Mouse (Mus musculus) heart, postnatal 0 days (tissue): ENCODE data around the gene Tmem33. TPM values are rescaled to one million over a fixed set of nuclear protein-coding genes. Genes with fewer than 3 reads are reported as not detected.

Experiments
- ATAC-seq: fragments of 200-750 bp; cut with Nextera tagmentation; 2 replicates; pipeline ENCODE4 v1.8.0; 2017; ENCODE audit warnings: low read depth, moderate number of reproducible peaks, moderate library complexity; ENCODE audit not compliant: insufficient read depth
- DNase-seq: peaks from one replicate; pipeline ENCODE4 v3.0.0-alpha.2; 2016; ENCODE audit warnings: low spot score
- H3K27ac ChIP-seq: fragments of 300-500 bp; sonication (generic); 2 replicates; pipeline ENCODE4 v1.5.1; 2014; ENCODE audit warnings: low read depth, mild to moderate bottlenecking
- H3K27me3 ChIP-seq: fragments of 300-500 bp; sonication (generic); 2 replicates; pipeline ENCODE4 v1.6.1; 2014; ENCODE audit warnings: low read length, mixed read lengths; ENCODE audit not compliant: control insufficient read depth, insufficient read depth
- H3K36me3 ChIP-seq: fragments of 300-500 bp; sonication (generic); replicated peaks from 2 replicates; pipeline ENCODE4 v1.6.1; 2014; ENCODE audit warnings: low read length, mixed read lengths; ENCODE audit not compliant: control insufficient read depth, insufficient read depth
- H3K4me1 ChIP-seq: fragments of 300-500 bp; sonication (generic); 2 replicates; pipeline ENCODE4 v1.6.1; 2014; ENCODE audit warnings: antibody characterized with exemption; ENCODE audit not compliant: control insufficient read depth, insufficient read depth
- H3K4me2 ChIP-seq: fragments of 300-500 bp; sonication (generic); 2 replicates; pipeline ENCODE4 v1.6.1; 2014; ENCODE audit warnings: low read depth, mild to moderate bottlenecking, low read length, moderate library complexity
- H3K4me3 ChIP-seq: fragments of 300-500 bp; sonication (generic); 2 replicates; pipeline ENCODE4 v1.5.1; 2014; ENCODE audit warnings: low read depth, low read length
- H3K9ac ChIP-seq: fragments of 300-500 bp; sonication (generic); replicated peaks from 2 replicates; pipeline ENCODE4 v1.6.1; 2014; ENCODE audit warnings: low read depth, low read length, mixed read lengths
- H3K9me3 ChIP-seq: fragments of 300-500 bp; sonication (generic); replicated peaks from 2 replicates; pipeline ENCODE4 v1.6.1; 2016; ENCODE audit warnings: low read length; ENCODE audit not compliant: control insufficient read depth
- CTCF ChIP-seq: IDR thresholded peaks from 2 replicates; pipeline ENCODE4 v1.5.1; 2016; ENCODE audit warnings: antibody characterized with exemption, control low read depth, low read depth
- EP300 ChIP-seq: IDR thresholded peaks from 2 replicates; pipeline ENCODE4 v1.6.1; 2016; ENCODE audit warnings: antibody characterized with exemption, low read depth
- WGBS: fragments of 180-500 bp; shearing (Covaris S2); extraction: QIAGEN DNeasy Blood & Tissue Kit; methylation state at CpG from one replicate; pipeline ENCODE4 v1.1.7; 2014; 5-methylcytosine and 5-hydroxymethylcytosine counted together
- polyA plus RNA-seq: library from polyadenylated mRNA; unstranded; fragments of >200 nt; fragmentation: Nextera tagmentation; extraction: Ambion mirVana; gene quantifications from 2 replicates; pipeline ENCODE4 v1.2.1, GENCODE M21; 2015
- total RNA-seq: library from RNA; depleted of rRNA; stranded (reverse); fragments of >200 nt; gene quantifications from 2 replicates; pipeline ENCODE4 v1.2.3, GENCODE M21; 2014; ENCODE audit warnings: low replicate concordance

The Tmem33 gene
- total and polyA plus RNA-seq, 2 experiments from 2014 or later, result 24.9 to 42.7 TPM

DNA sequence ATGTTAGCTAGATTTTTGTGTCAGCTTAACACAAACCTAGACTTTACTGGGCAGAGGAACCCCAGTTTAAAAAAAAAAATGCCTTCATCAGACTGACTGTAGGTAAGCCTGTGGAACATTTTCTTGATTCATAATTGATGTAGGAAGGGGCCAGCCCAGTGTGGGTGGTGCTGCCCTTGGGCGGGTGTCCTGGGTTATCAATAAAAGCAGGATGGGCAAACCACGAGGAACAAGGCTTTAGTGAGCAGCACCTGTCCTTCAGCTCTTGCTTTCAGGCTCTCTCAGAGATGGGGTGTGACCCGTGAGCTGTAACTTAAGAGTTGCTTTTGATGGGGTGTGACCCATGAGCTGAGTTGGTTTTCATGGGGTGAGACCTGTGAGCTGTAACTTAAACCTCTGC, 34.7 kb downstream of the Tmem33 start:
- 64% methylated on average over 3 of the region's 3 CpGs for WGBS
- no peak overlapping the region for H3K4me3 ChIP-seq
- H3K9me3 ChIP-seq, result no peaks in the 10 kb centered on the region
- no peak overlapping the region for H3K9ac ChIP-seq
- no peak overlapping the region for H3K27ac ChIP-seq
- no peak for TF ChIP-seq CTCF
- no peak for TF ChIP-seq EP300
- no peaks in the 10 kb centered on the region for H3K4me1 ChIP-seq
- DNase-seq (no peak), ATAC-seq (no peak)
- peaks cover 13% of the 10 kb centered on the region for H3K36me3 ChIP-seq
- H3K4me2 ChIP-seq, result no peak overlapping the region
- no peaks in the 10 kb centered on the region for H3K27me3 ChIP-seq

DNA sequence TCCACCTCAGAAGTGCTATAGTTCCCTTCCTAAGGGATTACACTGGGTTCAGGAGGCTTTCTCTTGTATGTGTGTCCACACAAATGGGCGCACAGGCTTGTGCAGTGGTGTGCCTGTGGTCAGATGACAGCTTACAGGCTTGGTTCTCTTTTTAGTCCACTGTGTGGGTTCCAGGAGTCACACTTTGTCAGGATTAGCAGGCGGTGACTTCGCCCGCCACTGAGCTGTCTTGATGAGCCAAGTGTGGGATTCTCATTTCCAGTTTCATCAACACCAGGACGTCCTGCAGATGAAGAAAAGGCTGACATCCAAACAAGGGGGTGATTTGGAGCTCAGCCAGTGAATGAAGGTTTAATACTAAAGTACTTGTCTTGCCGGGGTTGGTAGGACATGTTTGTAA, 35.3 kb downstream of the Tmem33 start:
- Histone ChIP-seq H3K36me3 (peaks cover 11% of the 10 kb centered on the region; the same call in 1 of the 2 replicates), H3K27ac (no peak overlapping the region), H3K27me3 (no peaks in the 10 kb centered on the region), H3K4me3 (no peak overlapping the region), H3K9me3 (no peaks in the 10 kb centered on the region), H3K4me2 (no peak overlapping the region), H3K4me1 (no peaks in the 10 kb centered on the region), H3K9ac (no peak overlapping the region)
- TF ChIP-seq CTCF (no peak), EP300 (no peak)
- 37% methylated on average over 6 of the region's 6 CpGs for WGBS
- DNase-seq (no peak), ATAC-seq (no peak)

DNA sequence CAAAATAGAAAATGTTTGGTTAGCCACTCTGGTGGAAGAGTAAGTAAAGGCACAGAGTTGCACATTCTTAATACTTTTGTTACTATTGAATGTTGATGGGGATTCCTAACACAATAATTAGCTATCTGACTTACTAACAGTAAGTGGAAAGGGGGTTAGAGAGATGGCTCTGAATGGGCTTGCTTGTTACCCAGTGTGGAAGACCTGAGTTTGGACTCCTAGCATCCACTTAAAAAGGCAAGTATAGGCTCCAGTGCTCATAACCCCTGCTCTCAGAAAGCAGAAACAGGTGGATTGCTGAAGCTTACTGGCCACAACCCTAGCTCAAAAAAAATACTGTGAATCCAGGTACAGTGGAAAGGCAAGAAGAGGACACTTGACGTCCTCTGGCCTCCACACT, 35.8 kb downstream of the Tmem33 start:
- H3K36me3 ChIP-seq, result peaks cover 11% of the 10 kb centered on the region; the same call in 1 of the 2 replicates
- H3K9ac ChIP-seq, result no peak overlapping the region
- no peak for TF ChIP-seq EP300
- no peak overlapping the region for H3K4me3 ChIP-seq
- H3K4me1 ChIP-seq, result no peaks in the 10 kb centered on the region
- H3K4me2 ChIP-seq, result no peak overlapping the region
- H3K27me3 ChIP-seq, result no peaks in the 10 kb centered on the region
- 96% methylated on average over 1 of the region's 1 CpGs for WGBS
- H3K9me3 ChIP-seq, result no peaks in the 10 kb centered on the region
- ATAC-seq, result no peak
- H3K27ac ChIP-seq, result no peak overlapping the region
- no peak for DNase-seq

DNA sequence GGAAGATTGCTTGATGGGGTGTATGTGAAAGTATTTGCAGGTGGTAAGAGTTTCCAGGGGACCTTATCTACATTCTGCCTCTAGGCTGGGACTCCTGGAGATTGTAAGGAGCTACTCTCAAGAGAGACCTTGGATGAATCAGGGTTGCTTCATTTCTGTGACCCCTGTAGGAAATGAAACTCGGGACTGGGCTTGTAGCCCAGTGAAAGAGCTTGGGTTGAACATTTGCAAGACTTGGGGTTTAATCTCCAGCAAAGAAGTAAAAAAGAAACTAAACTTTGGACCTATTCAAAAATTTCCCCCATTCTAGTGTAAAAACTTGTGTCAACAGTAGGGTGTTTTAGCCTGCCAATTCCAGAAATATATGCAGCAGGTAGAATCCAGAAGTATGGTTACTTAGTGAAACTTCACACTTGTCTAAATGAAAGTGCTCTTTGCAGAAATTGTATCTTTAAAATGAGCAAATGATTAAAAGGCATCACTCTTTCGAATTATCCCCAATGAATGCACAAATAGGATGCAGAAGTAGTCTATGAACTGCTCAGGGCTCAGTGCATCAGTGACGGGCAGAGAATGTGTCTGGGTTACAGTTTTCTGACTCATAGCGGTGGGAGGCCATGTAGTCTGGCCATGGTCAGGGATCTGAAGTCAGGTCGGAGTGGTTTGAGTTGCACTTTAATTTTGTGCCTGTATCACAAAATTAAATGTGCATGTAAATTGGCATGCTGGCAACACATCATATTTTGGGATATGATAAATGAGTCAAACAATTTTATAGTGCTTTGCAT, 36.9 kb downstream of the Tmem33 start:
- DNase-seq (no peak), ATAC-seq (no peak)
- no peak overlapping the region for H3K9ac ChIP-seq
- H3K4me1 ChIP-seq, result no peaks in the 10 kb centered on the region
- H3K4me3 ChIP-seq, result no peak overlapping the region
- H3K36me3 ChIP-seq, result peaks cover 10% of the 10 kb centered on the region; the same call in 1 of the 2 replicates
- no peaks in the 10 kb centered on the region for H3K9me3 ChIP-seq
- H3K27ac ChIP-seq, result no peak overlapping the region
- WGBS, result 84% methylated on average over 5 of the region's 5 CpGs
- H3K27me3 ChIP-seq, result no peaks in the 10 kb centered on the region
- no peak overlapping the region for H3K4me2 ChIP-seq
- TF ChIP-seq EP300, result no peak
- no peak for TF ChIP-seq CTCF

DNA sequence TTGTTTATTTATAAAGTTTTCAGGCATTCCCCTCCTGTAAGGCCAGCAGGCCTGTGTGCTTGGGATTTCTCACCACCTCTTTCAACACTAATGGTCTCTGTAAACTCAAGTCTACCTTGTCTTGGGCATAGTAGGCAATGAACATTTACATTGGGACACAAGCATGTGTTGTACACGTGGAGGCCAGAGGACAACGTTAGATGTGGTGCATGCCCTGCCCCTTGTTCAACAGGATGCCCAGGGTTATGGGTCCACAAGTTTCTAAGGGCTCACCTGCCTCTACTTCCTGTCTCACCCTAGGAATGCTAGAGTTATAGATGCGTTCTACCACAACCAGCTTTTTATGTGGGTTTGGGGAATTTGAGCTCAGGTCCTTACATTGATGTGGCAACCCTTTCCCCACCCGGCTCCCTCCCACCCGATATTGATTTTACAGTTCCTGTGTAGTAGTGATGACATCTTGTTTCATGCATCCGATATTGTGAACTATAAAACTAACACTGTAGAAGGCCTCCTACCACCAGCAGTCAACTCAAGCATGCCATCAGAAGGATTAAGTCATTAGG, 39.6 kb downstream of the Tmem33 start:
- Histone ChIP-seq H3K27ac (no peak overlapping the region), H3K27me3 (no peaks in the 10 kb centered on the region), H3K4me3 (no peak overlapping the region), H3K36me3 (no peaks in the 10 kb centered on the region), H3K9me3 (no peaks in the 10 kb centered on the region), H3K9ac (no peak overlapping the region), H3K4me1 (no peaks in the 10 kb centered on the region), H3K4me2 (no peak overlapping the region)
- DNase-seq, result no peak
- no peak for TF ChIP-seq CTCF
- no peak for TF ChIP-seq EP300
- ATAC-seq, result no peak
- WGBS, result 88% methylated on average over 6 of the region's 6 CpGs
